Mouse (Mus musculus) activated CD4-positive, CD25-positive, alpha-beta regulatory T cell, adult 4 months (primary cell): ENCODE data around the gene L3mbtl4. TPM values are rescaled to one million over a fixed set of nuclear protein-coding genes. Genes with fewer than 3 reads are reported as not detected.
"Not testable (repeated sequence)": the region's sequence is repeated elsewhere in the genome, so short reads cannot be mapped to it uniquely, and the experiment has no call there.

ENCODE experiments used
- ATAC-seq: one replicate; pipeline ENCODE4 v1.8.0; 2017
- polyA plus RNA-seq, 2 experiments: library from polyadenylated mRNA; unstranded; fragments of 100-300 nt; shearing (Covaris generic); gene quantifications; one replicate each; pipeline ENCODE4 v1.2.1; 2017

L3mbtl4 gene
- polyA plus RNA-seq, 2 experiments from 2014 or later = not detected

- no peak for ATAC-seq
Observed at GRCm38 (mm10) chr17:68405993-68406392, 132.4 kb downstream of the L3mbtl4 start.

DNA sequence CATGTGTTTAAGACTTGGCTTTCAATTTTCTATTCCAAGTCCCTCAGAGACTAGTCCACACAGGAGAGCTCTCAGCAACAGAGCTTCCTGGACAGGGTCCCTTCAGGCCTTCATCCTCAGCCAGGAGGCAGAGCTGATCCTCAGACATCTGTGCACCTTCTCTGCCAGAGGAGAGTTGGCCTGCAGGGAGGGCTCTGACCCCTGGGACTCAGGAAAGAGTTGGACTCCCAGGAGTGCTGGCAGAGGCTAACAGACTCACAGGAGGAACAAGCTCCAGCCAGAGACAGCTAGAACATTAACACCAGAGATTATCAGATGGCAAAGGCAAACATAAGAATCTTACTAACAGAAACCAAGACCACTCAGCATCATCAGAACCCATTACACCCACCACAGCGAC, 133.5 kb downstream of the L3mbtl4 start:
- ATAC-seq = not testable (repeated sequence)

- no peak for ATAC-seq
Observed at GRCm38 (mm10) chr17:68422663-68423498, 149.3 kb downstream of the L3mbtl4 start.

- ATAC-seq = no peak
Observed at GRCm38 (mm10) chr17:68433576-68433975, 160.0 kb downstream of the L3mbtl4 start.

DNA sequence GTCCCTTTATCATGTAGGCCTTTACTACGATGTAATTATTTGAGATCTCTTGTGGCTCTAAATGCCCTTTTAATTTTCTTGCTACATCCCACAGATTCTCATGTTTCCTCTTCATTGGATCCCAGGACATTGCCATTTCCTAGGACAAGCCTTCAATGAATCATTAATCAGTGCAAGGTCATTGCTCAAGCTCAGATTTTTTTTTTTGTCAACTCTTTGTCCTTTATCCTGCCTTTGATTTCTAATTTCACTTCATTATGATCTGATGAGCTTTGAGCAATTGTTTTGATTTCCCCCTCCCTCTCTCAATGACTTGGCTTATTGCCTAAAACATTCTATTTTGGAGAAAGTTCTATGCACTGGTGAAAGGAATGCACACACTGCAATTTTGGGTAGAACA, 177.3 kb downstream of the L3mbtl4 start:
- no peak for ATAC-seq

DNA sequence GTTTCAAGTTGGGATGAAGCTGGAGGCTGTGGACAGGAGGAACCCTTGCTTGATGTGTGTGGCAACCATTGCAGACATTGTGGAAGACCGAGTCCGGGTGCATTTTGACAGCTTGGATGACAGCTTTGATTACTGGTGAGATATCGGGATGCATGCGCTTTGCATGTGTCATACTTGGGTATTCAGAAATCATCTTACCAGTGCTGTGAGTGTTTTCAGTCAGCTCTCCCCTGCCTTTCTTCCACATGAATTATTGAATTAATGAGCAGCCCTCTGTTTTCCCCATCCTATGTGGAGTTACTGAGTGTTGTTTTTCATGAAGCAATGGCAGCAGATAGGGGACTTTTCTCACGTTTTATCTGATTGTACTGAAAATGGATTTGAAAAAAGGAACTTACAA, 187.9 kb downstream of the L3mbtl4 start:
- no peak for ATAC-seq

GRCm38 (mm10) chr17:68467311-68467710, 193.7 kb downstream of the L3mbtl4 start:
- no peak for ATAC-seq

GRCm38 (mm10) chr17:68490065-68490691, 216.6 kb downstream of the L3mbtl4 start:
- no peak for ATAC-seq

- ATAC-seq = no peak
Observed at GRCm38 (mm10) chr17:68492231-68492630, 218.6 kb downstream of the L3mbtl4 start.

DNA sequence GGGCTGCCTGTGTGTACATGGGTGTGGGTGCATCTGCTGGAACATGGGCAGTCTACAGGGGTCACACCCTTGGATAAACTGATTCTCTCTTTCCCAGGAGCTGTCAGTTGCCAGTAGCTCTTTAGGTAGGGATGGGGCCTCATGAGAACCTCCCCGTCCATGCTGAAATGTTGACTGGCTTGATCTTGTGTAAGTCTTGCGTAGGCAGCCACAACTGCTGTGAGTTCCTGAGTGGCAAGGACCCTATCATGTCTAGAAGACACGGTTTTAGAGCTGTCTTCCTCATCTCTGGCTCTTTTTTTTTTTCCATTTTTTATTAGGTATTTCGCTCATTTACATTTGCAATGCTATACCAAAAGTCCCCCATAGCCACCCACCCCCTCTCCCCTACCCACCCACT, 229.4 kb downstream of the L3mbtl4 start:
- ATAC-seq = not testable (repeated sequence)

DNA sequence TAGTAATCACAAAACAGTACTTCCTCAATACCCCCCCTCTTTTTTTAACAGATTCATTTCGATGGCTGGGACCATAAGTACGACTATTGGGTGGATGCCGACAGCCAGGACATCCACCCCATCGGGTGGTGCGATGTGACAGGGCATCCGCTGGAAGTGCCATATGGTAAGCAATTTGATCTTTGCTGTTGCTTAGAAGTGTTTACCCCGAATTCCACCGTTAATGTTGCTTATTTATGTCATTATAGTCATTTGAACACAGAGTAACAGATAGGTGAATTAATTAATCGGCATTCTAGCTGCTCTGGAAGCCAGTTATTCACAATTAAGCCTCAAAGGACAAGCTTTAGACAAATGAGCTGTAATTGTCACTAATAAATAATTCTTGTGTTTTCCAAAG, 286.1 kb downstream of the L3mbtl4 start:
- no peak for ATAC-seq

DNA sequence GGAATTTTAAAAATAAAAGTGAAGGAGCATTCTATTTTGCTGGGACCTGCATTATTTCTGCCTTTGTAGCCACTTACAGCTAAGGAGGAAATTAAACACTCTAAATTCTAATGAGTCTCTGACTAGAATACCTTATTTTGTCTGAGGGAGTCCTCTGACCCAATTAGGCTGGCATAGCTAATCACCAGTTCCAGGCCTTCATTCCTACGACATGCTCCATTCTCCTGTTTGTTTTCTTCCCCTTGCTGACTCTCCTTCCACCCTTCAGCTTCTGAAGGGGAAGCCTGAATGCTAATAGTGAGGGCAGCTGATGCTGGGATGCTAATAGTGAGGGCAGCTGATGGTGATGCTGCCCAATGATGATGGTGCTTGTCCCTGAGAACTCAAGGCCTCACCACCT, 286.7 kb downstream of the L3mbtl4 start:
- no peak for ATAC-seq

- ATAC-seq = no peak
Observed at GRCm38 (mm10) chr17:68571806-68572205, 298.2 kb downstream of the L3mbtl4 start.

DNA sequence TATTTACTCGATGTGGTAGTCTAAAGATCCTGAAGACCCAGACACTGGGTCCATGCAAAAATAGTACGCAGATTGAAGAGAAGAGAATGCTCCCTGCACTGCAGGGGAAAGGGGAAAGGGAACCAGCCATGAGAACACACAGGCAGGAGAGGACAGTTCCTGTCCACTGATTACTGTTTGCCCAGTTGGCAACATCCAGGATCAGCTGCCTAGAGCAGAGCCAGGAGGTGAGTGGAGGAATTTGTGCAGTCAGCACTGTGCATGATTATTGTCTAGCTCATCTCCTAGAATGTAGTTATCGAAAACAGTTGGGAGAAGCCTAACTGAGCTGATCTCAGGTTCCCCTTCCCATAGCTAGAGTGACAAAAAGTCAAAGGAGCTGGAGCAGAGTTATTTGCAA, 311.6 kb downstream of the L3mbtl4 start:
- ATAC-seq = no peak

DNA sequence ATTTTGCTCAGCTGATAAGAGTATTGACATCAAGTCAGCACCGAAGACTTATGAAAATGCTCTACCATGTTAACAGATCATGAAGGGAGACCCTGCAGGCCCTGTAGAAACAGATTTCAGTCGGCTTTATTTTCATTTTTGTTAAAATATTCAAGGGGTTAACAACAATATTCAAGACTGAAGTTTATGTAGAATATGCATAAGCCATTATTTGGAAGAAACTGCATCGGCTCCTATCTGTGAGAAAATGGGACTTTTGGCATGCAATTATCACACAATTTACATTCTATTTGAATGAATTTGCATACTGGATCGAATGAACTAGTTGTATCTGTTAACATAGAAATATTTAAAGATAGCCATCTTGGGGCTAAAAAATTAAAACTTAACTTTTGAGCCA, 318.0 kb downstream of the L3mbtl4 start:
- ATAC-seq = no peak

GRCm38 (mm10) chr17:68602744-68603143, 329.1 kb downstream of the L3mbtl4 start:
- ATAC-seq = no peak

GRCm38 (mm10) chr17:68607691-68608090, 334.1 kb downstream of the L3mbtl4 start:
- ATAC-seq = no peak

- no peak for ATAC-seq
Observed at GRCm38 (mm10) chr17:68611247-68611646, 337.6 kb downstream of the L3mbtl4 start.

DNA sequence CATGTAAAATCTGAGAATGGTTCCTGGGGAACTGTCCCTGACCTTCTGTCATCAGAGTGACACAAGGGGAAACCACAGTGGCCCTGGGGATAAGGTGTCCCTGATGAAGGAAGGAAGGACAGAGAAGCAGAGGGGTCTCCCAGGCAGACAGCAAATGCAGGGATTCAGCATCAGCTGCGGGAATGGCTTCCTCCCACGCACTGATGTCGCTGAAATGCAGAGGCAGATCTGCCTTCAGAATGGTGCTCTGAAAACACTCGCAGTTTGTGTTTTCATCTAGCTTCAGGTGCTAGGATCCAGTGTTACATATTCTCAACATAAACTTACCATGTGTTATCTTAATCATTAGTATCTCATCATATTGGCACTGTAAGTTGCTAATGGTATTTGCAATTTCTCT, 351.7 kb downstream of the L3mbtl4 start:
- ATAC-seq = no peak

DNA sequence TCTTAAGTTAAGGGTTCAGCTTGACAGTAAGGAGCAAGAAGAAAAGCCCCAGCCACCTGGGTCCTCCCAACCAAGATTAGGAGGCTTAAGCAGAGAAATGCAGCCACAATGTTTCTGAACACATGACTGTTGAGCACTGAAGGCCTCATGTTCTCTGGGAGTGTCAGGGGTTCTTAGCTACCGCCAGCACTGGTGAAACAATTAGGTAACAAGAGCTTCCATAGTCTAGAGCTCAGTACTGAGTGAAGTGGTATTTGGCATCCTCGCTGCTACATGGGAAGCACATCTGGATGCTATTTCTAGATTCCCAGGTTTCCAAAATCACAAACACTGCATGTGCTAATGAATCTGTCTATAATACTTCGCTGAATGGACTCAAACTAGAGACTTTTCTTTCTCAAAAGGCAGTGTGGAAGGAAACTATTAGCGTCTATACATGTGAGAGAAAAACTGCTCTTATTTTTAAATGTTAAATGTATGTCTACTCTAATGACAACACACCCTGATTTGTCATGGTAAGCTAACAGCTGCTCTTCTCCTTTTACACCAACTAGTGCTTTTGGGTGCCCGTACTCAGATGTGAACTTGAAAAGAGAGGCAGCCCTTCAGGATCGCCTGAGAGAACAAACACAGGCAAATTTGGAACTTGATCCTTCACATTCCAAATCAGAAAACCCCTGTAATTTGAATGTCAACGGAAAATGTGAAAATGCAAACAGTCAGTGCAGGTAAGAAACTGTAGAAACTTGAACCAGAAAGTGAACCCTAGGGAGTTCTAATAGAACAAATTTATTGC, 356.2 kb downstream of the L3mbtl4 start:
- ATAC-seq = no peak

- no peak for ATAC-seq
Observed at GRCm38 (mm10) chr17:68631396-68631795, 357.8 kb downstream of the L3mbtl4 start.

GRCm38 (mm10) chr17:68640187-68640586, 366.6 kb downstream of the L3mbtl4 start:
- ATAC-seq = no peak

DNA sequence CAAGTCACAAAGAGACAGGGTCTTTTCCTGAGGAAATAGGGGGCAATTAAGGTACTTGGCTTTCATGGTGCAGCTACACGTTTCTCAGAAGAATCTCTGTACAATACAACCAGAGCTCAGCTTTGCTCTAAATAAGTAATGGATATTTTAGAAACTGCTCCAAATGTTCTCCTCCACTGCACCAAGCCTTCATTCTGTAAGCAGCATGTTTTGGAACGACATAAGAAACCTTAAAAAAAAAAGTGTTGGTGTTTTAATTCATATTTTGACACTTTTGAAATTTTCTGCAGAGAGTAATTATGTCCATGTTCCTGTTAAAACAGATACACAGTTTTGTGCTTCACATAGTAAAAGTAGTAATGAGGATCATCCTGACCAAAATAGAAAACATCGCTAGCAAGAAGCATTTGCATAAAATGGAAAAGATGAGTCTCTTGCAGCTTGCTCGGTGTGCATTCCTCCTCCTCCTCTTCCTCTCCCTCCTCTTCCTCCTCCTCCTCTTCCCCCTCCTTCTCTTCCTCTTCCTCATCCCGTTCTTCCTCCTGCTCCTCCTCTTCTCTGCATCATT, 369.0 kb downstream of the L3mbtl4 start:
- no peak for ATAC-seq
